Mouse (Mus musculus) midbrain, embryonic 11.5 days (tissue): ENCODE measurements around the gene Fdx1. TPM values are rescaled to one million over a fixed set of nuclear protein-coding genes. Genes with fewer than 3 reads are reported as not detected.

ENCODE experiments used
- ATAC-seq: fragments of 200-750 bp; cut with Nextera tagmentation; 2 replicates; pipeline ENCODE4 v1.8.0; 2017; ENCODE audit warnings: moderate TSS enrichment, moderate library complexity; ENCODE audit not compliant: low FRiP score
- DNase-seq: peaks from one replicate; pipeline ENCODE4 v3.0.0; 2015; ENCODE audit warnings: low spot score; ENCODE audit errors: missing footprints
- H3K27ac ChIP-seq: fragments of 300-500 bp; sonication (generic); 2 replicates; pipeline ENCODE4 v1.5.1; 2014; ENCODE audit warnings: low read depth, low read length
- H3K27me3 ChIP-seq: fragments of 300-500 bp; sonication (generic); 2 replicates; pipeline ENCODE4 v1.6.1; 2014; ENCODE audit warnings: mild to moderate bottlenecking, low read length, moderate library complexity, mixed read lengths; ENCODE audit not compliant: control insufficient read depth, insufficient read depth
- H3K36me3 ChIP-seq: fragments of 300-500 bp; sonication (generic); 2 replicates; pipeline ENCODE4 v1.6.1; 2014; ENCODE audit warnings: mild to moderate bottlenecking, low read length, moderate library complexity, mixed read lengths; ENCODE audit not compliant: control insufficient read depth, insufficient read depth
- H3K4me1 ChIP-seq: fragments of 300-500 bp; sonication (generic); 2 replicates; pipeline ENCODE4 v1.6.1; 2014; ENCODE audit warnings: low read length; ENCODE audit not compliant: control insufficient read depth, insufficient read depth
- H3K4me2 ChIP-seq: fragments of 300-500 bp; sonication (generic); 2 replicates; pipeline ENCODE4 v1.6.1; 2014; ENCODE audit warnings: mild to moderate bottlenecking, moderate library complexity
- H3K4me3 ChIP-seq: fragments of 300-500 bp; sonication (generic); 2 replicates; pipeline ENCODE4 v1.5.1; 2014; ENCODE audit warnings: low read depth, low read length
- H3K9ac ChIP-seq: fragments of 300-500 bp; sonication (generic); 2 replicates; pipeline ENCODE4 v1.6.1; 2014; ENCODE audit warnings: low read length
- H3K9me3 ChIP-seq: fragments of 300-500 bp; sonication (generic); 2 replicates; pipeline ENCODE4 v1.6.1; 2016; ENCODE audit warnings: low read length; ENCODE audit not compliant: control insufficient read depth
- WGBS: fragments of 180-500 bp; shearing (Covaris S2); extraction: QIAGEN DNeasy Blood & Tissue Kit; methylation state at CpG from one replicate; pipeline ENCODE4 v1.1.7; 2014; 5-methylcytosine and 5-hydroxymethylcytosine counted together
- polyA plus RNA-seq: library from polyadenylated mRNA; unstranded; fragments of >200 nt; fragmentation: Nextera tagmentation; extraction: Ambion mirVana; gene quantifications from 2 replicates; pipeline ENCODE4 v1.2.1, GENCODE M21; 2014

Fdx1 gene
- polyA plus RNA-seq, 1 experiment from 2014 or later = 51.6 TPM

DNA sequence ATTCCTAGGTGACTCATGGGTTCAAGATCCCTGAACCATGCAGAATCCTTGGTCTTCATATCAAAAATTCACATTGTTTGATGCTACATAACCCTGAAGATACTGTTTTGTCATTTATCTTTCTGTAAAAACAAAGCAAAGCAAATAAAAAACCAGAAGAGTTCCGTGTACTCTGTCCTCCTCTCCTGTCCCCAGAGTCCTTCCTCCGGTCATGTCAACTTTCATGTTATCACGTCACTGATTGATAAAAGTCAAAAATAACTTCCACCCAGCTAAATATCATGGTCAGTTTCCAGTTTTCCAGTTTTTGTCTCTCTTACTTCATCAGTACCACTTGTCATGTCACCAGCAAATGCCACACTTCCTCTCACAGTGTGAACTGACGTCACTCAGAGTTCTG is 11.5 kb upstream of the Fdx1 start:
- no peaks in the 10 kb centered on the region for H3K9me3 ChIP-seq
- H3K36me3 ChIP-seq = no peaks in the 10 kb centered on the region
- H3K4me3 ChIP-seq = no peak overlapping the region
- ATAC-seq = no peak
- 88% methylated on average over 4 of the region's 4 CpGs for WGBS
- DNase-seq = no peak
- no peaks in the 10 kb centered on the region for H3K27me3 ChIP-seq
- H3K9ac ChIP-seq = no peak overlapping the region
- no peak overlapping the region for H3K27ac ChIP-seq
- no peaks in the 10 kb centered on the region for H3K4me1 ChIP-seq
- H3K4me2 ChIP-seq = no peak overlapping the region

DNA sequence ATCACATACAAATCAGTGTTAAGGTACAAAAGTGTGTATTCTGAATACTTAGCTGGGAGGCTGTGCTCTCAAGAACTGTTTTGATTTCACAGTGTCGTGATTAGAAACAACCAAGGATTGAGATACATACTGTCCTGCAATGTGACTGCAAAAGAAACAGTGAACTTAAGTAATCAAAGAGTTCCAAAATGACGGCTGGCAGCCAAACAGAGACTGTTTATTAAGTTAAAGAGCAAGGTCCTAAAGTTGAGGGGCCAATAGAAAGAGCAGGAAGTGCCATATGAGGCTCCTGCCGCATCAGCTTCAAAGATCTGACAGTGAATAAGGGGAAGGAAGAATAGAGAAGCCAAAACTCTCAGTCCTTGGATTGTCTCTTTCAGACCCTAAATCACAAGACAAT is 10.5 kb upstream of the Fdx1 start:
- Histone ChIP-seq H3K9ac (no peak overlapping the region), H3K27ac (no peak overlapping the region), H3K36me3 (no peaks in the 10 kb centered on the region), H3K4me1 (no peaks in the 10 kb centered on the region), H3K9me3 (no peaks in the 10 kb centered on the region), H3K4me2 (no peak overlapping the region), H3K4me3 (no peak overlapping the region), H3K27me3 (no peaks in the 10 kb centered on the region)
- 69% methylated on average over 3 of the region's 3 CpGs for WGBS
- ATAC-seq = no peak
- DNase-seq = no peak

DNA sequence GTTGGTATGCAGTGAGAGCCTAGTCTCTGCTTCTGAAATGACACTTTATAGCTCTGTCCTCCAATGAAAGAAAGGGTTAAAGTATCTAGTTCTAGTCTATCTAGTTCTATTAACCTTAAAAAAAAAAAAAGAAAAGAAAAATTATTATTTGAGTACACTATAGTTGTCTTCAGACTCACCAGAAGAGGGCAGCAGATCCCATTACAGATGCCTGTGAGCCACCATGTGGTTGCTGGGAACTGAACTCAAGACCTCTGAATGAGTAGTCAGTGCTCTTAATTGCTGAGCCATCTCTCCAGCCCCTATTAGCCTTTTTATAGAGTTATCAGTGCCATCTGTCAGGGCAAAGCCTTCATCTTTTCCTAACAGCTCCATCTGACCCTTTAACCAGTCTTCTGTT is 3.0 kb upstream of the Fdx1 start:
- ATAC-seq = no peak

DNA sequence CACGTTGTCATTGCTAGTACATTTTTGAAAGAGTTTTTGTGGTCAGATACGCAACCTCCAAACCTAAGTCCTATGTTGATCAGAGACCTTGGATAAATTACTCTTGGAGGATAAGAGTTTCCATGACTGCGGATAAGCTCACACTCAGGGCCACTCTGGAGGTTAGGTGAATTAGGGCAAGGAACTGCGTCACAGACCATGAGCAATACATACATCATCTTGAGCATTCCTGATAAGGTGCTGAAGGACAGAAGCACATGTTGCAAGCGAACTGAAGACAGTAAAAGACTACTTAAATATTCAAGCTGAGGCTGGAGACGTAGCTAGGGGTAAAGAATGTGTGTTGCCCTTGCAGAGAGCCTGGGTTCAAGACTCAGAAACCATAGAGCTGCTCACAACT is 754 bp upstream of the Fdx1 start:
- Histone ChIP-seq H3K4me1 (peaks cover 7% of the 10 kb centered on the region; the same call in 1 of the 2 replicates), H3K4me3 (no peak overlapping the region), H3K27me3 (no peaks in the 10 kb centered on the region), H3K9ac (no peak overlapping the region), H3K36me3 (no peaks in the 10 kb centered on the region), H3K4me2 (no peak overlapping the region), H3K27ac (no peak overlapping the region), H3K9me3 (no peaks in the 10 kb centered on the region)
- DNase-seq (no peak), ATAC-seq (no peak)
- 67% methylated on average over 6 of the region's 6 CpGs for WGBS

More for the DNA sequence above, 3.0 kb upstream of the Fdx1 start:
- no peaks in the 10 kb centered on the region for H3K36me3 ChIP-seq
- H3K27me3 ChIP-seq = no peaks in the 10 kb centered on the region
- no peak overlapping the region for H3K27ac ChIP-seq
- no peak overlapping the region for H3K4me3 ChIP-seq
- no peak overlapping the region for H3K9ac ChIP-seq
- DNase-seq = no peak
- no peak overlapping the region for H3K4me2 ChIP-seq
- H3K4me1 ChIP-seq = peaks cover 7% of the 10 kb centered on the region; the same call in 1 of the 2 replicates
- no peaks in the 10 kb centered on the region for H3K9me3 ChIP-seq

DNA sequence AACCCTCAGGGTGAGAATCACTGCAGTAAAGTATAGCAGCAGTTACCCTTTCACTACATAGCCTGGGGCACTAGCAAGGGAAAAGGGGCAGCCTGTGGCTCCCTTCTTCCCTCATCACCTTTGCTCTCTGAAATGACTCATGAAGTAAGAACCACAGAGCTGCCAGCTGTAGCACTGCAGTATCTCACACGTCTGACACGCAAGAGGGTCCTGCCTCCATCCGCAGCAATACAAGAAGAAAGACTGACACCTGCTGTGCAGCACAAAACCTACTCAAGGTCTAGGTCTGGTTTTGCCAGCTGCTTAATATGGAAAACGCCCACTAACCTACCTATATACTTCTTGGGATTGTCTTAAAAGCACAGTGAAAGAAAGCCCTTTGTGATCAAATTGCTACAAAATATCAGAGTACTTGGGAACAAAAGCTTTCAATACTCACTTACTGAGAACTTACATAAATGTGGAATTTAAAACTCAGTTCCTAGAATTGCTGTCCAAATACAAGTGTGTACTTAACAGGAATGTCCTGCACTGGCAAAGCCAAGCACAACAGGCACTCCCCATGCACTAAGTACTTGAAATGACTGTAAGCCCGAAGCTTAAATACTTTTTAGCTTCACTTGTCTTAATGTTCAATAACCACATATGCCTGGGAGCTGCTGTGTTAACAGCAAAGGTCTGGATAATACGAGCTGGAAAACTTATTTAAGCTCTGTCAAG is 2.0 kb downstream of the Fdx1 start:
- H3K4me3 ChIP-seq = no peak overlapping the region
- no peak overlapping the region for H3K27ac ChIP-seq
- H3K36me3 ChIP-seq = no peaks in the 10 kb centered on the region
- H3K9me3 ChIP-seq = no peaks in the 10 kb centered on the region
- WGBS = 64% methylated on average over 6 of the region's 6 CpGs
- peaks cover 7% of the 10 kb centered on the region for H3K4me1 ChIP-seq
- ATAC-seq (no peak), DNase-seq (no peak)
- H3K27me3 ChIP-seq = no peaks in the 10 kb centered on the region
- H3K4me2 ChIP-seq = no peak overlapping the region
- H3K9ac ChIP-seq = no peak overlapping the region

DNA sequence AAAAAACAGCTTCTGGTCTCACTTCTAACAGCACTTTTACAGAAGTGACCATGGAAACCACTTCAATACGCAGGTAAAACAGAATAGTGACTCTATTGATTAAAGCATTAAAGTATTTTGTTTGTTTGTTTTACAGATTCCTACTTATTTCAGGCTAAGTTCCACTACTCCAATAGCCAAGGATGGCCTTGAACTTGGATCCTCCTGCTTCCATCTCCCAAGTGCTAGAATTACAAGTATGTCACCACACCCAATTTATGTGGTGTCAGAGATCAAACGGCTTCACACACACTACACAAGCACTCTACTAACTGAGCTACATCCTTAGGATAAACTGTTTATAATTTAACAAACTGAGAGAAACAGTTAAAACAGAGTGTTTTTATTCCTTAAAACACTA is 3.0 kb downstream of the Fdx1 start:
- no peaks in the 10 kb centered on the region for H3K9me3 ChIP-seq
- DNase-seq (no peak), ATAC-seq (no peak)
- H3K27me3 ChIP-seq = no peaks in the 10 kb centered on the region
- H3K36me3 ChIP-seq = no peaks in the 10 kb centered on the region
- no peak overlapping the region for H3K27ac ChIP-seq
- peaks cover 7% of the 10 kb centered on the region for H3K4me1 ChIP-seq
- WGBS = 85% methylated on average over 2 of the region's 2 CpGs
- H3K9ac ChIP-seq = no peak overlapping the region
- H3K4me2 ChIP-seq = no peak overlapping the region
- H3K4me3 ChIP-seq = no peak overlapping the region

DNA sequence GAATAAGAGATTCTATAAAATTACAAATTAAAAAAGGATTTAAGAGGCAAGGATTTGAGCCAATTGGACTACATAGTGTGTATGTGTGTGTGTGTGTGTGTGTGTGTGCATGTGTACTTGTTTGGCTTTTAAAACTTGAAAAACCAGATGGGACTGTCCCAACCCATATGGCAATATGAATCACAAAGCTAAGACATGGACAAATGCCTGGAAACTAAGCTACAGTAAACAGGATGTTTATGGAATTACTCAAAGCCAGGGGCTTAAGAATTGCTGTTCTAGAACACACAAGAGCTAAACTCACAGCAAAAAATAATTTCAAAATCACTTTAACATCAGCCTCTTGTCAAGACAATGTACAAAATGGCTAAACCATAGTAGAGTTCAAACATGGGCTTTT is 4.4 kb downstream of the Fdx1 start:
- H3K27ac ChIP-seq = no peak overlapping the region
- H3K36me3 ChIP-seq = no peaks in the 10 kb centered on the region
- no peak overlapping the region for H3K4me3 ChIP-seq
- DNase-seq (no peak), ATAC-seq (no peak)
- no peak overlapping the region for H3K9ac ChIP-seq
- H3K4me2 ChIP-seq = no peak overlapping the region
- H3K9me3 ChIP-seq = no peaks in the 10 kb centered on the region
- H3K27me3 ChIP-seq = no peaks in the 10 kb centered on the region
- peaks cover 7% of the 10 kb centered on the region for H3K4me1 ChIP-seq

DNA sequence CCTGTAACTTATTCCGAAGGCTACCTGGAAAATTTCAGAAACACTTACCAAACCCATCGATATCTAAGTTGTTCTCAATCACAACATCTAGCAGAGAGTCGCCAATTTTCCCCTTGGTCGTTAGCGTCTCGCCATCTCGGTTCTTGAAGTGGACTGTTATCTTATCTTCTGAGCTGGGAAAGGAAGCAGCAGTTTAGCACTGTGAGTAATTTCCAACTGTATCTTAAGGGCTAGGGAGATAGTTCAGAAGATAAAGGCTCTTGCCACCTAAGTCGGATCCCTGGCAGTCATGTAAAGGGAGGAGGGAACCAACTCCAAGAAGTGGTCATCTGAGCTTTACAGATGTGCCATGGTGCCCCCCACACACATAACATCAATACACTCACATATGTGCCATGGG is 6.3 kb downstream of the Fdx1 start:
- Histone ChIP-seq H3K4me1 (peaks cover 4% of the 10 kb centered on the region), H3K4me3 (no peak overlapping the region), H3K4me2 (no peak overlapping the region), H3K27ac (no peak overlapping the region), H3K9ac (no peak overlapping the region), H3K27me3 (no peaks in the 10 kb centered on the region), H3K36me3 (no peaks in the 10 kb centered on the region), H3K9me3 (no peaks in the 10 kb centered on the region)
- DNase-seq (no peak), ATAC-seq (no peak)
- WGBS = 93% methylated on average over 8 of the region's 8 CpGs

DNA sequence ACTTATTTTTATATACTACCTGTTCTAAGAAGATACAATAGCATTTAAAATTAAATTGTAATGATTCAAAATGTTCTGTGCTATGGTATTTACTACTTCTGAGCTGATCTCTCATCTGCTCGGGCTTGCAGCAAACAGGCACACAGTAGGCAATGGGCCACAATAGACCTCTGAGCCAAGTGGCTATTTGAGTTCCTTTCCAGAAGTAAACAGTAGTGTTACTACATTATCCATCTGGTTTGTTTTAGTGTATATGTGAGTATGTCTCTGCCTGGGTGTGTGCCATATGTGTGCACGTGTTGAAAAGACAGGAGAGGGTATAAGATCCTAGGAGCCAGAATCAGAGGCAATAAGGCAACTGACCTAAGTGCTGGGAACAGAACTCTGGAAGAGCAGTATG is 6.9 kb downstream of the Fdx1 start:
- 90% methylated on average over 2 of the region's 2 CpGs for WGBS
- H3K4me1 ChIP-seq = peaks cover under 1% of the 10 kb centered on the region; the same call in 1 of the 2 replicates
- H3K36me3 ChIP-seq = no peaks in the 10 kb centered on the region
- no peak overlapping the region for H3K4me3 ChIP-seq
- ATAC-seq (no peak), DNase-seq (no peak)
- no peak overlapping the region for H3K9ac ChIP-seq
- no peak overlapping the region for H3K4me2 ChIP-seq
- H3K27me3 ChIP-seq = no peaks in the 10 kb centered on the region
- H3K27ac ChIP-seq = no peak overlapping the region
- no peaks in the 10 kb centered on the region for H3K9me3 ChIP-seq
